Mouse (Mus musculus) hindbrain, embryonic 13.5 days (tissue): ENCODE measurements around the gene Syndig1. TPM values are rescaled to one million over a fixed set of nuclear protein-coding genes. Genes with fewer than 3 reads are reported as not detected.

Source experiments
- ATAC-seq: fragments of 200-750 bp; cut with Nextera tagmentation; 2 replicates; pipeline ENCODE4 v1.8.0; 2017; ENCODE audit warnings: moderate TSS enrichment; ENCODE audit not compliant: low FRiP score
- H3K27ac ChIP-seq: fragments of 300-500 bp; sonication (generic); 2 replicates; pipeline ENCODE4 v1.5.1; 2015; ENCODE audit warnings: inconsistent platforms, mild to moderate bottlenecking, moderate library complexity
- H3K27me3 ChIP-seq: fragments of 300-500 bp; sonication (generic); 2 replicates; pipeline ENCODE4 v1.6.1; 2015; ENCODE audit warnings: mild to moderate bottlenecking, inconsistent platforms
- H3K36me3 ChIP-seq: fragments of 300-500 bp; sonication (generic); 2 replicates; pipeline ENCODE4 v1.6.1; 2015; ENCODE audit warnings: mild to moderate bottlenecking, inconsistent platforms
- H3K4me1 ChIP-seq: fragments of 300-500 bp; sonication (generic); replicated peaks from 2 replicates; pipeline ENCODE4 v1.6.1; 2015; ENCODE audit warnings: inconsistent platforms
- H3K4me2 ChIP-seq: fragments of 300-500 bp; sonication (generic); 2 replicates; pipeline ENCODE4 v1.6.1; 2015; ENCODE audit warnings: inconsistent platforms, mild to moderate bottlenecking, moderate library complexity
- H3K4me3 ChIP-seq: fragments of 300-500 bp; sonication (generic); 2 replicates; pipeline ENCODE4 v1.5.1; 2015; ENCODE audit warnings: mild to moderate bottlenecking, inconsistent platforms
- H3K9ac ChIP-seq: fragments of 300-500 bp; sonication (generic); 2 replicates; pipeline ENCODE4 v1.6.1; 2015; ENCODE audit warnings: mild to moderate bottlenecking, inconsistent platforms
- H3K9me3 ChIP-seq: fragments of 300-500 bp; sonication (generic); 2 replicates; pipeline ENCODE4 v1.6.1; 2016; ENCODE audit warnings: inconsistent platforms
- WGBS: fragments of 180-500 bp; shearing (Covaris S2); methylation state at CpG from one replicate; pipeline ENCODE4 v1.1.7; 2015; 5-methylcytosine and 5-hydroxymethylcytosine counted together
- polyA plus RNA-seq: library from polyadenylated mRNA; unstranded; fragments of >200 nt; fragmentation: Nextera tagmentation; extraction: Ambion mirVana; gene quantifications from 2 replicates; pipeline ENCODE4 v1.2.1, GENCODE M21; 2015

The Syndig1 gene
- 26.2 and 29.4 TPM in 2 replicates for polyA plus RNA-seq

DNA sequence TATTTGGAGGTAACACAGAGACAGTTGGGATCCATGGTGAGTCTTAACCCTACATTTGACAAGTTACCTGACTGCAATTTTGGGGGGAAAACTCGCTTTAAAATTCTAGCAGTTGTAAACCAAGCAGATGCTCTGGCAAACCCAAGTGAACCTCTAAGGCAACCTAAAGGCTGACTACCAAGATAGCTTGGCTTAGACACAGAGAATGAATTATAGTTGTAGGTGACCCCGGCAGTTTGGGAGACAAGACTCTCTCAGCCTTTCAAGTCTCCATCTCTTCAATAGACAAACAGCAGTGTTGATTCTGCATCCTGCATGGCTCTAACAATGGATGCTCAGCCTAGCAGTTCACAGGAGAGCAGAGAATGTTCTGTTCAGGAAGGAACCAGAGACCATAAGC is at the start of gene Syndig1:
Gene Syndig1, plus strand, starts transcription at position 301 of the 400 bp plus-strand sequence.
- no peak within 1 kb of the TSS for H3K27ac ChIP-seq
- WGBS = 85% methylated on average over 2 of the region's 2 CpGs
- peak within 1 kb of the TSS; percentile 95 for H3K4me2 ChIP-seq
- peak within 1 kb of the TSS; percentile 84 for H3K9ac ChIP-seq
- H3K4me1 ChIP-seq = peaks cover 26% of the 10 kb centered on the region
- ATAC-seq = no peak
- peaks cover 53% of the 10 kb centered on the region for H3K27me3 ChIP-seq
- H3K4me3 ChIP-seq = peak within 1 kb of the TSS; percentile 67
- H3K9me3 ChIP-seq = no peaks in the 10 kb centered on the region
- H3K36me3 ChIP-seq = no peaks in the 10 kb centered on the region

DNA sequence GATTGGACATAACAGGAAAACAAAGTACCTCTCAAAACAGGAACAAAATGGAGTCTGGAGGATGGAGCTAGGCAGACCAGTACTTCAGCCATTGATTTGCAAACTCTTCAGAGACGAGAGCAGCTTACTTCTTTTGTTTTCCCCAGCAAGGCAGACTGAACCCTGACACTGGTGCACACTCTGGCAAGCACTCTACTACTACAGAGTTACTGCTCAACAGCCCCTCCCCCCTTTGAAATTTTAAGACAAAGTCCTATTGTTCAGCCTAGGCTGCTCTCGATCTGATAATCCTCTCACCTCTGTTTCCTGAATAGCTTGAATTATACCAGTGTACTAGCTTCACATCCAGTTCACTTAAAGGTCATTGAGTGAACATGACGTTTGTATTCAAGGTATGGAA is 30.4 kb upstream of the Syndig1 start:
- Histone ChIP-seq H3K9me3 (no peaks in the 10 kb centered on the region), H3K4me3 (no peak overlapping the region), H3K9ac (no peak overlapping the region), H3K27me3 (no peaks in the 10 kb centered on the region), H3K27ac (no peak overlapping the region), H3K4me2 (no peak overlapping the region), H3K4me1 (no peaks in the 10 kb centered on the region), H3K36me3 (no peaks in the 10 kb centered on the region)
- ATAC-seq = no peak
- WGBS = 10% methylated on average over 3 of the region's 3 CpGs

DNA sequence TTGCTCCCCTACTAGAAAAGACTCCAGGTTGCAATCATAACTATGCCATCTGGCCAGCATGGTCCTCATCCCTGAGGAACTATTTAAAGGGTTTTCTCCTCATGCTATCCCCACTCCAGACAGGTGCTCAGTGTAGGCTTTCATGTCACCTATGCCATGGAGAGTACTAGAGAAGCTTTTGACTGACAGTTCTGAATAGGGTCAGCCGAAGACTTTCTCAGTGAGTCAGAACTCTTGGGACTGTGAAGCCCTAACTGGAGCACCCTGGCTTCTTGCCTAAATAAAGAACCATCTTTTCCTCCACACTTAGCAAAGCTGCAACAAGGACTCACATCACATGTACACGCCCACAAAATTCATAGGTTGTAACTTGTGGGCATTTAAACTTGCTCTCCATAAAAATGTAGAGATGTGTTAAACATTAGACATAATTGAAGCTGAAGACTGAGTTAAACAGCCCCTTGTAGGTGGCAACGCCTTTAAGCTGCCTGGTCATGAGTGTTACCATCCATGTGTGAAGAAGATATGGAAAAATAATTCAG is 24.3 kb upstream of the Syndig1 start:
- H3K9ac ChIP-seq = no peak overlapping the region
- no peak for ATAC-seq
- no peaks in the 10 kb centered on the region for H3K36me3 ChIP-seq
- no peaks in the 10 kb centered on the region for H3K9me3 ChIP-seq
- no peaks in the 10 kb centered on the region for H3K27me3 ChIP-seq
- WGBS = 90% methylated on average over 3 of the region's 3 CpGs
- H3K4me1 ChIP-seq = no peaks in the 10 kb centered on the region
- no peak overlapping the region for H3K4me2 ChIP-seq
- H3K4me3 ChIP-seq = no peak overlapping the region
- no peak overlapping the region for H3K27ac ChIP-seq

DNA sequence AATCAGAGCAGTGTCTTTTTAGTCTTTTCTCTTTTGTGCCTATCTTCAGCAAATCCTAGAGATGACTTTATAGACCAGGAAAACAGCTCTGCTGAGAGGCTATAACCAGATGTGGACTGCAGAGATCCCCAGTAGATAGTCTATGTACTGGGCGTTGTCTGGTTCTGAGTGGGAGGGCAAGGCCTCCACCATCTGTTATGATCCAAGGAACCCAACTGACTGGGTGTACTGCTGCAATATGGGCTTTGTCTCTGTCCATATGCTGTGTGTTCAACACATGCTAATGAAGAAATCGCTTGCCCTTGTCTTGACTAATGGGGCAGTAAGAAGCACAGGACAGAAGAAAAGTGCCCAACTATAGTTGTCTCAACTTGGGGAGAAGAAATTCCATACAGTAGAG is 23.8 kb upstream of the Syndig1 start:
- no peaks in the 10 kb centered on the region for H3K36me3 ChIP-seq
- no peak for ATAC-seq

DNA sequence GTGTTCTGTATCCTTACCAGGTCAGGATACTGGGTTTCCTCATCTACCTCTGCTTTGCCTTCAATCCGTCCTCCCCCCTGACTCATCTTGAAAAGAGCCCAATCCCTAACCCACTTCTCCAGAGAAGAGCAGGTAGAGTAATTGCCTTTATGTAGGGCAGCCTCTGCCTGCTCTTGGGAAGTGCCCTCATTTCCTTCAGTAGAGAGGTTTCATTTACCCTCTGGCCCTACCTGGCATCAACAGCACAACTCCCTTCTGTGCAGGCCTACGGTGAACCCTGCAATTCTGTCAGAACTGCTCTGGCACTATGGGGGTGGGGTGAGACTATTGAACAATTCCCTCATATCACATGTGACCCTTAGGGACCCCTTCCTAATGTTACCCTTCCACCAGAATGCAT is 16.1 kb upstream of the Syndig1 start:
- Histone ChIP-seq H3K4me1 (no peaks in the 10 kb centered on the region), H3K9me3 (no peaks in the 10 kb centered on the region), H3K27ac (no peak overlapping the region), H3K36me3 (no peaks in the 10 kb centered on the region), H3K27me3 (no peaks in the 10 kb centered on the region), H3K4me3 (no peak overlapping the region), H3K9ac (no peak overlapping the region), H3K4me2 (no peak overlapping the region)
- ATAC-seq = no peak
- WGBS = 88% methylated on average over 2 of the region's 2 CpGs

More for the DNA sequence above, 23.8 kb upstream of the Syndig1 start:
- WGBS = 87% methylated on average over 2 of the region's 2 CpGs
- no peaks in the 10 kb centered on the region for H3K4me1 ChIP-seq
- H3K4me3 ChIP-seq = no peak overlapping the region
- no peak overlapping the region for H3K4me2 ChIP-seq
- H3K9ac ChIP-seq = no peak overlapping the region
- H3K9me3 ChIP-seq = no peaks in the 10 kb centered on the region
- H3K27me3 ChIP-seq = no peaks in the 10 kb centered on the region
- no peak overlapping the region for H3K27ac ChIP-seq

DNA sequence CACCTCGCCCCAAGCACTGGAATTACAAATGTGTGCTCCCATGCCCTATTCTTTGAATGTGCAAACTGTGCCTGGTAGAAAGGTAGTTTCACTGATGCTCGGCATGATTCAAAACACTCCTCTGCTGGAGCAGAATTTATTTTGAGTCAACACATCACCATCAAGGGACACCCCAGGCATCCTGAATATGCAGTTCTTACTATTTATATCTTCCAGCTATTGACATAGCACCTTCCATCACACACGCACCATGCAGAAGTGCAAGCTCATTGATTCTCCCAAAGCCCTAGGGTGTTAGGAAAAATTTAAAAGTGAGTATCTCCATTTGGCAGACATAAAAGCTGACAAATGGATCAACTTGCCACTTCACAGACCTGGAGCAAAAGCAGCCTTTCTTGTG is 10.6 kb upstream of the Syndig1 start:
- no peaks in the 10 kb centered on the region for H3K9me3 ChIP-seq
- H3K4me2 ChIP-seq = no peak overlapping the region
- H3K27me3 ChIP-seq = no peaks in the 10 kb centered on the region
- H3K4me1 ChIP-seq = no peaks in the 10 kb centered on the region
- whole genome bisulfite sequencing = 72% methylated on average over 3 of the region's 3 CpGs
- no peak overlapping the region for H3K9ac ChIP-seq
- no peak overlapping the region for H3K27ac ChIP-seq
- ATAC-seq = no peak
- no peak overlapping the region for H3K4me3 ChIP-seq
- H3K36me3 ChIP-seq = no peaks in the 10 kb centered on the region

DNA sequence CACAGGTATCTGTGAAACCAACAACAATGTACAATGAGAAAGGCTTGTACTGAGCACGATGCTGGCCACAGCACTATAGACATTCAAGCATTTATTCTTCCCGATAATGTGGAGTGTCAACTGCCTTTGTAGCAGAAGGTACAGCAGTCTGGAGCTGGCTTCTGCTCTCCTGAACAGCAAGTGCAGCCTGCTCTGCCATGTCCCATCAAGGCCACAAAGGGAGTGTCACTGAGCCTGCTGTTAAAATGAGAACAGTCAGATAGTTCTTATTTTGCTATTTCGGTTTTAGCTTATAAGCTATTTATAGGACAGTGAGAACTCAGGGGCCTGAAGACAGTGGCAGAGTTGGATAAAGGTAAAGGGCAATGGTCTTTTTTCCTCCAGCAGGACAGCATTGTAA is 9.3 kb upstream of the Syndig1 start:
- H3K4me1 ChIP-seq = no peaks in the 10 kb centered on the region

DNA sequence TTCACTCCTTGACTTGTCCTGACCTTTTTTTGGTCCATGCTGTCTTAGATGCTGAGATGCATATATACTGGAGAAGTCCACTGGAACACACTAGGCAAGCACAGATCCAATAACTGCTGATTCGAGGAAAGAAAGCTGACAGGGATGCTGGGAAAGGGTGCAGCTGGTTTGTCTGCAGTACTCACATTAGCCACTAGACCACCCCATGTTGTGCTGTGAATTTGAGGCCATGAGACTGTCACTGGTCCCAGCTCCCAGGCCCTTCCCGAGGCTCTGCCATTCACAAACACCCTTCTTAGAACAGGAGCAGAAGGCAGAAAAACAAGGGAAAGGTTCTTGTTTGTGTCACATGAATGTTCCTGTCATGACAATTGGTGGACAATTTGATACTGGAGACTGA is 8.8 kb upstream of the Syndig1 start:
- Histone ChIP-seq H3K36me3 (no peaks in the 10 kb centered on the region), H3K27ac (no peak overlapping the region), H3K9me3 (no peaks in the 10 kb centered on the region), H3K27me3 (no peaks in the 10 kb centered on the region), H3K4me1 (no peaks in the 10 kb centered on the region), H3K9ac (no peak overlapping the region), H3K4me2 (no peak overlapping the region), H3K4me3 (no peak overlapping the region)
- WGBS = 38% methylated on average over 2 of the region's 2 CpGs
- ATAC-seq = no peak

More for the DNA sequence above, 9.3 kb upstream of the Syndig1 start:
- no peaks in the 10 kb centered on the region for H3K36me3 ChIP-seq
- no peaks in the 10 kb centered on the region for H3K9me3 ChIP-seq
- WGBS = 88% methylated on average over 3 of the region's 3 CpGs
- H3K4me3 ChIP-seq = no peak overlapping the region
- no peak overlapping the region for H3K27ac ChIP-seq
- H3K4me2 ChIP-seq = no peak overlapping the region
- H3K27me3 ChIP-seq = no peaks in the 10 kb centered on the region
- ATAC-seq = no peak
- H3K9ac ChIP-seq = no peak overlapping the region

DNA sequence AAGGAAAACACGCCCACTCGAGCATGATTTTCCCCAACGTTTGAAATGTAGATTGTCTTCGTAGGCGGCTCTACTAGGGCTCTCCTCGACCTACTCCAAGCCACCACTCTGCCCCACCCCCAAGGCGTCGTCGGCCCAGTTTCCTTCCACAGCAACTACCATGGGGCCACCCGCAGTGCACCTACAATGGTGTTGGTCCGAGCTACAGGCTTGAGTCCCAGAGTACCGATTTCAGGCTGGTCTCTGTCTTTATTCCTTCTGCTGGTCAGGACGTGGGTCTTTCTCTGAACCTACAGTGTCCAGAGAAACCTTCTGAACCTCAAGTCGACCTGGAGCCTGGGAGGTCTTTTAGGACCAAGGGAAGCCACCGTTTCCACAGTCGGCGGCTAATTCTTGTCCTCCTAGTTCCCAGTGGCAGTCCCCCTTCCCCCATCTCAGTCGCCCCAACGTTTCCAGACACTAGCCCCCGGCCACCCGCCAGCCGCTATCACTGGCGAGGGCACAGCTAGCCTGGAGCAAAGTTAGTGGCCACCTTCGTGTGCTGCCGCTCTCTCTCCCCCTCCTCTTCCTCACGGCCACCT is 1.0 kb downstream of the Syndig1 start:
- ATAC-seq = peak; percentile 27
- Histone ChIP-seq H3K4me3 (peak overlapping the region; percentile 67), H3K4me2 (peak overlapping the region; percentile 95), H3K4me1 (peaks cover 26% of the 10 kb centered on the region), H3K27me3 (peaks cover 53% of the 10 kb centered on the region), H3K36me3 (no peaks in the 10 kb centered on the region), H3K9ac (peak overlapping the region; percentile 84), H3K27ac (peak overlapping the region; percentile 80), H3K9me3 (no peaks in the 10 kb centered on the region)
- WGBS = 2% methylated on average over 26 of the region's 26 CpGs

DNA sequence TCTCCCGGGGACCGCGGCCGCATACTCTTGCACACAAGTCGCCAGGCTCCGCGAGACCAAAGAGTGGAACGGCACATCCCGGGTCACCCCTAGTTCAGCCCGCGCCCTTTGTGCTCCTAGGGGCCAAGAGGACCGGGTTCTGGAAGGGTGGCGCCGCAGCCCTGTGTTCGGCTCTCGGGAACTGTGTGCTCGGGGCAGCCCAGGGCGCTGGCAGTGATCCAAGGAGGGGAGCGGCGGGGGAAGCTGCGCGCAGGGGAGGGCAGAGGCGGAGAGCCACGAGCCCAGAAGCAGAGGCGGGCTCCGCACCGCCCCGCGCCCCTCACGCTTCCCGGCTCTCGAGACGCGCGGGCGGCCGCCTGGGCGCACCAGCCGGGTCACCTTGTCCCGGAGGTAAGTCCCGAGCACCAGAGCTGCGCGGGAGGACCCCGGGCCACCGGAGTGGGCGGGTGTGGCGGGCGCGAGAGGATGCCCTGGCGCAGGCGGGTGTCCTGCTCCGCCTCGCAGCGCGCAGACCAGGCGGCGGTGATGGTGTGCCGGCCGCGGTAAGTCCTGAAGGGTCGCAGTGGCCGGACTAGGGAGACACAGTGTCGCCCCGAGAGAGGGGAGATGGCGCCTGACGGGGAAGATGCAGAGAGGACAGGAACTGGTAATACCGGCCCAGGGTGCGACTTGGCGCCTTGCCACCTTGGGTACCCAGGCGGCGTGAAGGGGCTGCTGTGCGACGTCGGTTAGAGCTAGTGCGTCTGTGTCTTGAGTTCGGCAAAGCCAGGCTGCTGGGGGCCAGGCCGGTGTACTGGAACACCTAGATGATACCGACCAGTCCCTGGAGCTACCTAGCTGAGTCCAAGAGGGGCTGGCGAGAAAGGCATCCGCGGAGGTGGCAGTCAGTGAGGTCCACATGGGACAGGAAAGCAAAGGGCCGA is 1.8 kb downstream of the Syndig1 start, which contains the start of gene C530025M09Rik:
Gene C530025M09Rik, minus strand, starts transcription at position 678 of the 923 bp plus-strand sequence.
- H3K4me3 ChIP-seq = peak within 1 kb of the TSS; percentile 67
- H3K4me2 ChIP-seq = peak within 1 kb of the TSS; percentile 95
- H3K4me1 ChIP-seq = peaks cover 26% of the 10 kb centered on the region
- under 1% methylated on average over 81 of the region's 82 CpGs for WGBS
- no peaks in the 10 kb centered on the region for H3K36me3 ChIP-seq
- H3K9me3 ChIP-seq = no peaks in the 10 kb centered on the region
- peak; percentile 86 for ATAC-seq
- H3K27me3 ChIP-seq = peaks cover 53% of the 10 kb centered on the region
- H3K9ac ChIP-seq = peak within 1 kb of the TSS; percentile 84
- peak within 1 kb of the TSS; percentile 80 for H3K27ac ChIP-seq

DNA sequence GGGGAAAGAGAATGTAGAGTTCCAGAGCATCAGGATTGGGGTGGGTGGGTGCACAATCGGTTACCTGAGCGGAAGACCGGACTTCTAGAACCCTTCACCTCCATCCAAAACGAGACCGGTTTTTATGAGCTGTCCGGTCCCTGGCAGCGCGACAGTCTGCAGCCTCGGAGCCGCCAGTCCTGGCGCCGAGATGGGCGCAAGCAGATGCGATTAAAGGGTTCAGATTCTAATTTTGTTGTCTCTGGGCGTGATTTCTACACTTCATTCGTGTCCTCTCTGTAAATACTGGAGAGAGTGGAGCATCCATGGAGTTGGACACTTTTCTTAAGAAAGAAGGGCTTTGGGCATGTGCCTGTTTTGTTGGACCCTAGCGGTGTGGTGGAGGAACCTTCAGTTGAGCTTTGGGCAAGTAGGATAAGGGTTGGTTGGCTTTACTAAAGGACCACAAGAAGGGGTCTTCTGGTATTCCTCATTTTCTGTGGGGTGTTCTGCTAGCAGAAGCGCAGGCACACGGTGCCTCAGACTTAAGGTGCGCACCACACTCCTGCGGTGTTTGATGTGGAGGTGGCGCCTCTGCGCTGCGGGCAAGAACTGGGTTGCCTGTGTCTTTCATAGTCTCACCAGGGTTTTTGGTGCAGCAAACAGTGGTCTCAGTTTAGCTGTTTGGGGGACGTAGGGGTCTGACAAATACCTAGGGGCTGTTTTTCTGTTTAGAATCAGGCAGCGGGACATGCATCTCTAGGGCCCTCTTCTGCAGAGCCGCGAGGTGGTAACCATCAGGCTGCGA is 2.6 kb downstream of the Syndig1 start:
- Histone ChIP-seq H3K27ac (peak overlapping the region; percentile 80), H3K36me3 (no peaks in the 10 kb centered on the region), H3K9me3 (no peaks in the 10 kb centered on the region), H3K4me1 (peaks cover 26% of the 10 kb centered on the region), H3K27me3 (peaks cover 53% of the 10 kb centered on the region), H3K4me2 (peak overlapping the region; percentile 95), H3K4me3 (peak overlapping the region; percentile 67), H3K9ac (peak overlapping the region; percentile 84)
- WGBS = under 1% methylated on average over 29 of the region's 29 CpGs
- ATAC-seq = peak; percentile 29; the same call in 1 of the 2 replicates

DNA sequence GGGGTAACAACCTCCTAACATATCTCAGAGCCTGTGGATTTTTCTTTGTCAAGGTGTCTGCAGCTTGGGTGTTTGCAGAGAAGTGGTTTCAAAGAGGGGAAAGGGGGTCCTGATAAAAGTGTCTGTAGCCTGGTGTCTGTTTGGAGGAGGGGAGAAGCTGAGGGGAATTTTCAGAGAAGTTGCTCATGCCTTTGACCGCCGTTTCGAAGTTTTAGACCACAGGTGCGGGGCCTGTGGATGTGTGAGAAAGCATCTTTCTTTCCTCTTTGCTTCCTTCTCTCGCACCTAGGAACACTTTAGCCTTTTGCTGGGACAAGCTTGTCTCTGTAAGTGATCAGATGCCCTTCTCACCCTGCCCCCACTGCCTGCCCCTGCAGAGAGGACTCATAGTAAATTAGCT is 3.3 kb downstream of the Syndig1 start:
- H3K27me3 ChIP-seq = peaks cover 49% of the 10 kb centered on the region
- H3K4me2 ChIP-seq = peak overlapping the region; percentile 95
- ATAC-seq = no peak
- H3K36me3 ChIP-seq = no peaks in the 10 kb centered on the region
- peak overlapping the region; percentile 84 for H3K9ac ChIP-seq
- peaks cover 26% of the 10 kb centered on the region for H3K4me1 ChIP-seq
- WGBS = 6% methylated on average over 5 of the region's 5 CpGs
- H3K9me3 ChIP-seq = no peaks in the 10 kb centered on the region
- H3K27ac ChIP-seq = no peak overlapping the region
- peak overlapping the region; percentile 67 for H3K4me3 ChIP-seq
